Mouse (Mus musculus): ENCODE results near the gene Cenpq.

The Cenpq gene

GRCm38 (mm10) chr17:40934420-40935231 is at the start of gene Cenpq, which contains the start of gene Mut:
TSS of gene Cenpq (minus strand) at chr17:40935047.
TSS of gene Mut (plus strand) at chr17:40934685.
- DNase-seq (ENCODE audit: low spot score in 2 of 2) = peak; percentile 93 to 95

- DNase-seq (ENCODE audit: low spot score in 2 of 2) = no peak
These were observed 43.1 kb upstream of the Cenpq start for GRCm38 (mm10) chr17:40977914-40978313.

GRCm38 (mm10) chr17:40948518-40948917 is 13.7 kb upstream of the Cenpq start:
- no peak for DNase-seq (ENCODE audit: low spot score in 2 of 2)

- no peak for DNase-seq (ENCODE audit: low spot score in 2 of 2)
These were observed 862 bp downstream of the Cenpq start for GRCm38 (mm10) chr17:40933985-40934384.

GRCm38 (mm10) chr17:40915499-40915898 is 19.3 kb downstream of the Cenpq start:
- no peak for DNase-seq (ENCODE audit: low spot score in 2 of 2)

- no peak for DNase-seq (ENCODE audit: low spot score in 2 of 2)
These were observed 20.6 kb downstream of the Cenpq start, which contains the start of gene Glyatl3 for GRCm38 (mm10) chr17:40914250-40914649. TSS of gene Glyatl3 (minus strand) at chr17:40914350.

- DNase-seq (ENCODE audit: low spot score in 2 of 2) = no peak
These were observed 30.1 kb downstream of the Cenpq start for GRCm38 (mm10) chr17:40904721-40905154.

GRCm38 (mm10) chr17:40904056-40904597 is 30.7 kb downstream of the Cenpq start:
- no peak for DNase-seq (ENCODE audit: low spot score in 2 of 2)

GRCm38 (mm10) chr17:40903345-40903744 is 31.5 kb downstream of the Cenpq start:
- DNase-seq (ENCODE audit: low spot score in 2 of 2) = no peak

- no peak for DNase-seq (ENCODE audit: low spot score in 2 of 2)
These were observed 35.0 kb downstream of the Cenpq start for GRCm38 (mm10) chr17:40899783-40900363.

- DNase-seq (ENCODE audit: low spot score in 2 of 2) = no peak
These were observed 38.0 kb downstream of the Cenpq start for GRCm38 (mm10) chr17:40896863-40897262.

GRCm38 (mm10) chr17:40887849-40888536 is 46.9 kb downstream of the Cenpq start:
- DNase-seq (ENCODE audit: low spot score in 2 of 2) = no peak

GRCm38 (mm10) chr17:40885155-40885554 is 49.7 kb downstream of the Cenpq start:
- DNase-seq (ENCODE audit: low spot score in 2 of 2) = no peak

GRCm38 (mm10) chr17:40882172-40882571 is 52.7 kb downstream of the Cenpq start:
- DNase-seq (ENCODE audit: low spot score in 2 of 2) = no peak

- peak; percentile 10 to 29 for DNase-seq (ENCODE audit: low spot score in 2 of 2)
These were observed 54.7 kb downstream of the Cenpq start, which contains the start of gene 9130008F23Rik for GRCm38 (mm10) chr17:40879924-40880691. TSS of gene 9130008F23Rik (minus strand) at chr17:40880559.

- DNase-seq (ENCODE audit: low spot score in 2 of 2) = no peak
These were observed 55.3 kb downstream of the Cenpq start for GRCm38 (mm10) chr17:40879528-40879923.

- DNase-seq (ENCODE audit: low spot score in 2 of 2) = no peak
These were observed 57.1 kb downstream of the Cenpq start for GRCm38 (mm10) chr17:40877741-40878140.

GRCm38 (mm10) chr17:40875568-40875967 is 59.3 kb downstream of the Cenpq start:
- DNase-seq (ENCODE audit: low spot score in 2 of 2) = no peak

GRCm38 (mm10) chr17:40874701-40875100 is 60.1 kb downstream of the Cenpq start:
- no peak for DNase-seq (ENCODE audit: low spot score in 2 of 2)

- no peak for DNase-seq (ENCODE audit: low spot score in 2 of 2)
These were observed 61.2 kb downstream of the Cenpq start for GRCm38 (mm10) chr17:40873582-40874011.

Measured in spleen, postnatal 36 days (tissue).